In the genomic region with DNA sequence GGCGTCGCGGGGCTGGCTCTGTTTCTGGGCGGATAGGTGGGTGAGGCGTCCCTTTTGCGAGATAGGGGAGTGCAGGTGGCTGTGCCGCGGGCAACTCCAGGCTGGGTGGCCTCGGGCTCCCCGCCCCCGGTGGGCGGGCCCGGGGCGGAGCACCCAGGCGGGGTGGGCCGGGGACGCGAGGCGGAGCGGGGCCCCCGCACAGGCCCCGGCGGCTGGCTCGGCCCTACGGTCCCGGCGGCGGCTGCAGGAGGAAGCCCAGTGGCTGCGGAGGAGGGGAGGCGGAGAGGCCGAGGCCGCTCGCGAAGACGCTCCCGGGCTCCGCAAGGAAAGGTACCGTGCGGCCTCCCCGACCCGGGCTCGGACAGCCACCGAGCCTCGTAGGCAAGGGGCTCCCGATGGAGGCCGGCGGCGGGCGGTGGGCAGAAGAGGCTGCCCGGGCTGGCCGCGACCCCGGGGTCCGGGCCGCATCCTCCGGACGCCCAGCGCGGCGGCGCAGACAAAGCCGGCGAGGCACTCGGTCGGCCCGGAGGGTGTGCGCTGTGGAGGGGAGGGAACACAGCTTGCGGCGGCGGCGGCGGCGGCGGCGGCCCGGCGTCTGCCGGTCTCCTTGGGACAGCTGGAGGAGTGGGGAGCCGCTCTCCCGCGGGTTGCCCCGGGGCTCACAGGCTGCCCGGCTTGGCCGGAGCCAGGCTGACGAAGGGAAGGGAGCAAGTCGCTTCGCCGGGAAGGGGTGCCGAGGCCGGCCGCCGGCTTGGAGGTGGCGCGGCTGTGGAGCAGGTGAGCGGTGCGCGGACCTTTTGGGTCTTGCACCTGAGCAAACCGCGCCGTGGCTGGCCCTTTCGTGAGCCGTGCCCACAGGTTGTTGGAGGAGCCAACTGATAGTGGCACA, we compare ENCODE assay signal across 8 mouse cellular contexts. TPM values are rescaled to one million over a fixed set of nuclear protein-coding genes. Genes with fewer than 3 reads are reported as not detected.
A peak's percentile ranks its signal among the peaks of the same experiment; 100 is the strongest.
DNase-seq lines count a peak whose midpoint lies in the region; ATAC-seq and TF ChIP-seq lines count a peak whose summit lies in the region.

No protein-coding gene starts in this region.

- H3K27me3 ChIP-seq in intestine, embryonic 16.5 days (replicated peaks; ENCODE audit: control insufficient read depth, insufficient read depth, low read length), result no peaks in the 10 kb centered on the region
- H3K27me3 ChIP-seq in limb, embryonic 14.5 days (ENCODE audit: control insufficient read depth, insufficient read depth, low read length), result no peaks in the 10 kb centered on the region
- no peaks in the 10 kb centered on the region for H3K27me3 ChIP-seq in midbrain, embryonic 15.5 days (replicated peaks)
- peaks cover 9% of the 10 kb centered on the region for H3K27me3 ChIP-seq in spleen, adult 2 months (ENCODE audit: control insufficient read depth, insufficient read depth, low read length)

- no peaks in the 10 kb centered on the region for H3K36me3 ChIP-seq in intestine, embryonic 16.5 days (ENCODE audit: control insufficient read depth, insufficient read depth, low read length)
- no peaks in the 10 kb centered on the region for H3K36me3 ChIP-seq in limb, embryonic 14.5 days (ENCODE audit: control insufficient read depth, insufficient read depth, low read length)
- H3K36me3 ChIP-seq in midbrain, embryonic 15.5 days (replicated peaks), result no peaks in the 10 kb centered on the region
- no peaks in the 10 kb centered on the region for H3K36me3 ChIP-seq in spleen, adult 2 months (ENCODE audit: control insufficient read depth, insufficient read depth, low read length)

- no peak for TF ChIP-seq CTCF in spleen, adult 2 months (IDR thresholded peaks at IDR 0.05; ENCODE audit: extremely low read depth, insufficient read depth, insufficient read length, insufficient replicate concordance)

- H3K4me1 ChIP-seq in intestine, embryonic 16.5 days (ENCODE audit: control insufficient read depth, insufficient read depth, low read length), result peaks cover 16% of the 10 kb centered on the region; the same call in 1 of the 2 replicates
- H3K4me1 ChIP-seq in limb, embryonic 14.5 days (ENCODE audit: control insufficient read depth, insufficient read depth, low read length), result peaks cover 21% of the 10 kb centered on the region
- H3K4me1 ChIP-seq in midbrain, embryonic 15.5 days, result peaks cover 27% of the 10 kb centered on the region
- no peaks in the 10 kb centered on the region; the same call in 1 of the 2 replicates for H3K4me1 ChIP-seq in spleen, adult 2 months (ENCODE audit: control insufficient read depth, insufficient read depth, insufficient read length)

- peak overlapping the region; percentile 86 for H3K9ac ChIP-seq in intestine, embryonic 16.5 days (ENCODE audit: low read depth, low read length)
- H3K9ac ChIP-seq in limb, embryonic 14.5 days (ENCODE audit: low read depth, low read length, severe bottlenecking), result peak overlapping the region; percentile 91
- H3K9ac ChIP-seq in midbrain, embryonic 15.5 days, result peak overlapping the region; percentile 97

- peak; percentile 99 for ATAC-seq in intestine, embryonic 16.5 days
- peak; percentile 93 for ATAC-seq in limb, embryonic 14.5 days (ENCODE audit: low FRiP score, low read depth)
- ATAC-seq in midbrain, embryonic 15.5 days (replicated peaks), result peak; percentile 94

- H3K4me2 ChIP-seq in intestine, embryonic 16.5 days (ENCODE audit: low read depth, low read length), result peak overlapping the region; percentile 97
- H3K4me2 ChIP-seq in limb, embryonic 14.5 days (replicated peaks; ENCODE audit: low read depth, low read length, severe bottlenecking), result peak overlapping the region; percentile 95
- peak overlapping the region; percentile 89 for H3K4me2 ChIP-seq in midbrain, embryonic 15.5 days

- peak overlapping the region; percentile 69 for H3K27ac ChIP-seq in intestine, embryonic 16.5 days (ENCODE audit: low read length)
- H3K27ac ChIP-seq in limb, embryonic 14.5 days (replicated peaks; ENCODE audit: low read depth, low read length), result peak overlapping the region; percentile 79
- H3K27ac ChIP-seq in midbrain, embryonic 15.5 days, result peak overlapping the region; percentile 85
- peak overlapping the region; percentile 58 for H3K27ac ChIP-seq in spleen, adult 2 months (ENCODE audit: insufficient read depth, low read length)

- H3K4me3 ChIP-seq in intestine, embryonic 16.5 days (ENCODE audit: low read length), result peak overlapping the region; percentile 83
- peak overlapping the region; percentile 88 for H3K4me3 ChIP-seq in limb, embryonic 14.5 days (replicated peaks; ENCODE audit: low read length)
- peak overlapping the region; percentile 77 for H3K4me3 ChIP-seq in midbrain, embryonic 15.5 days
- peak overlapping the region; percentile 65 for H3K4me3 ChIP-seq in spleen, adult 2 months (ENCODE audit: extremely low read depth, insufficient read depth, insufficient read length)

- DNase-seq in layer of hippocampus, adult 11-12 months (ENCODE audit: low spot score), result peak; percentile 79
- no peak for DNase-seq in layer of hippocampus, adult 9-10 months (ENCODE audit: low spot score)
- DNase-seq in embryo, embryonic 11 days, result peak; percentile 88
- DNase-seq in gastrocnemius, postnatal 4 days (ENCODE audit: low spot score in 2 of 2), result peak; percentile 76 to 80
- peak; percentile 64 for DNase-seq in limb, embryonic 14.5 days (ENCODE audit: low spot score)
- DNase-seq in spleen, adult 2 months (ENCODE audit: low read depth in 1 of 2, low spot score in 2 of 2), result peak; percentile 34 to 64

- under 1% methylated on average over 84 of the region's 102 CpGs for WGBS in intestine, embryonic 16.5 days
- WGBS in limb, embryonic 14.5 days, result 0% methylated on average over 47 of the region's 102 CpGs
- WGBS in midbrain, embryonic 15.5 days, result under 1% methylated on average over 92 of the region's 102 CpGs
- under 1% methylated on average over 83 of the region's 102 CpGs for WGBS in spleen, adult 2 months

- TF ChIP-seq POLR2A in limb, embryonic 14.5 days (IDR thresholded peaks at IDR 0.05; ENCODE audit: borderline replicate concordance, extremely low read depth, insufficient read depth, insufficient read length), result peak; percentile 90; the same call in 1 of the 2 replicates
- TF ChIP-seq POLR2A in spleen, adult 2 months (IDR thresholded peaks at IDR 0.05; ENCODE audit: low read depth, low read length), result peak; percentile 19; the same call in 1 of the 2 replicates

- no peaks in the 10 kb centered on the region for H3K9me3 ChIP-seq in intestine, embryonic 16.5 days (ENCODE audit: control insufficient read depth, low read length)
- H3K9me3 ChIP-seq in limb, embryonic 14.5 days (ENCODE audit: control insufficient read depth, low read length), result no peaks in the 10 kb centered on the region
- no peaks in the 10 kb centered on the region for H3K9me3 ChIP-seq in midbrain, embryonic 15.5 days

RNA-seq across cellular contexts. Expression of gene Smox, which starts 0.7 kb away (rescaled TPM):
- 10 to 100 TPM; 25.5 to 26.4 TPM for total RNA-seq in gastrocnemius, postnatal 4 days (2021)
- polyA plus RNA-seq in intestine, embryonic 16.5 days (2015; fragmentation: Nextera tagmentation; extraction: Ambion mirVana), result 20.1 and 21.7 TPM in 2 replicates
- 68.8 and 70.7 TPM in 2 replicates for polyA plus RNA-seq in limb, embryonic 14.5 days (2012; rRNA removed)
- 37.9 and 44.3 TPM in 2 replicates for polyA plus RNA-seq in limb, embryonic 14.5 days (2014; fragmentation: Nextera tagmentation; extraction: Ambion mirVana)
- polyA plus RNA-seq in midbrain, embryonic 15.5 days (2015; fragmentation: Nextera tagmentation; extraction: Ambion mirVana), result 49.0 and 50.7 TPM in 2 replicates
- polyA plus RNA-seq in spleen, adult 2 months (2012; rRNA removed), result 63.9 and 91.7 TPM in 2 replicates
